Mouse (Mus musculus) kidney, postnatal 10 days (tissue): ENCODE results near the gene Ankrd53.
"Not testable (repeated sequence)": the region's sequence is repeated elsewhere in the genome, so short reads cannot be mapped to it uniquely, and the experiment has no call there.

Experiments used
- DNase-seq: peaks from one replicate; pipeline ENCODE4 v3.0.0; 2021; ENCODE audit warnings: mixed read lengths

Gene Ankrd53

GRCm38 (mm10) chr6:83768485-83768884 lies 6.0 kb downstream of the Ankrd53 start:
- no peak for DNase-seq

DNA sequence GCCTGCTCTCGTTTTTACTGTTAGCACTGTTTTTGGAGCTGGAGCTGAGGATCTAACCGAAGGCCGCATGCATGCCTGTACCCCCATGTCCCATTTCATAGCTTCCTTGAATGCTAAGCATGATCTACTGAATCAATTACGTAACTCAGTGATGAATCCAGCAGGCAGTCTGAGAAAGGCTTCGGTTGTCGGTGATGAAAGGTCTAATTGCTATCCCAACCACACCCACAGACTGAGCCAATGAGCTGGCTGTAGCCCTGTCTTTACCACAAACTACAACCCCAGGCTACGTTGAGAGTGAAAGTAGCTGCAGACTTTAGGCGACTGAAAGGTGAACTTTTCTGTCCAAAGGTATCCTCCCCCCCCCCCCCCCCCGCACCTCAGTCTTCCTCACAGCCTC lies 11.7 kb downstream of the Ankrd53 start:
- DNase-seq = no peak

DNA sequence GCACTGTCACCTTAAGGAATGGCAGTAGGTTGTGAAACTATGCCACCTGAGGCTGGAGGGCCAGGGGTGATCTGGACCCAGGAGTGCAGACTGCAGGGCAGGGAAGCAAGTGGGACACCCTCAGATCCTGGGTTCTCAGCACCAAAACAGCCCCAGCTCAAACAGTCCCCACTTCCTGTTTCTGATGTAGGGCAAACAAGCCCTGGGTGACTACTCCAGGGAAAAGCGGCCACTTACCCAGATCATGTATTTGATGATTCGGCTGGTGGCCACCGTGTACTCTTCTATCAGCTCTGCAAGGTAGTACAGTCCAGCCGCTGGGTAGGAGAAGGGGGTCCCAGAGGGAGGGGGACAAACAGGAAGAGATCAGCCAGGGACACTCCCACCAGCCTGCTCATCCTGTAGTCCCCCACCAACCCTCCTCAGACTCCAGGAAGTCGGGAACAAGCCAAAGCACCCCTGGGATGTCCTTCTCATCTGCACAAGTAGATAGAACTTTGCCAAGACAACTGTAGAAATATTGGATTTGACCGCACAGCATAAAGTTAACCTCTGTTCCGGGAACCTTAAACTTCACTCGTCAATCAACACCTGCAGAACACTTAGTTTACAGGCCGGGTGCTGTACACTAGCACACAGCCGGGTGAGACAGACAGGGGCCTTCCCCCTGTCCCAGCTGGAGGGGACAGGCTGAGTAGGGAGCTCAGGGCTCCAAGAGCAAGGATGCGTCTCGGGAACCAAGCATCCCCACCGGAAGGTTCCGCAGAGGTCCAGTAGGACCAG lies 12.5 kb downstream of the Ankrd53 start:
- peak; percentile 34 for DNase-seq

DNA sequence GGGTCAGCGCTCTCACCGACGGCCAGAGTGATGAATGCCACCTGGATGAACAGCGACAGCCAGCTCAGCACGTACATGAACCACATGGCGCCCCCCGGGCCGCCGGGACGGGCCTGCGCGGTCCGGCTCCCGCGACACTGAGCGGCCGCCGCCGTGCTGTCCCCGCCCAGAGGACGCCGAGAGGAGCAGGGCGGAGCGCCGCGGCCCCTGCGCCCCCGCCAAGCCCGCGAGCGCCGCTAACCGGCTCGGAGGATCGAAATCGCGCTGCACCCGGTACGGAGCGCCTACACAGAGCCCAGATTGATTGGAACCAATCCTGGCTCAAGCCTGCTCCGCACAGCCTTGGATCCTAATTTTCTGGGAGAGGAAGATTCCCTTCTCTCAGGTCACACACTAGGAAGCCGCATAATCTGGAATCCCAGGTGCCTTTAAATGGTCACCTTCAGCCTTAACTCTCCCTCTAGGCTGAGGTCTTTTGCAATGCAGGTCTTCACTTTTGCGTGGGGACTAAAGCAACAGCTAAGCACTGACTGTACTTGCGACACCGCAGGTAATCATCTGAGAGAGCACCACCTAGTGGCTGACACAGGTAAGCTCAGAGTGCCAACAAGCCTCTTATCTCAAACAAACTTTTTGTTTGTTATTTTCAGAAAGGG lies 13.3 kb downstream of the Ankrd53 start, which contains the start of gene Tex261:
Tex261 (minus strand) TSS at position 176 of the 656 bp plus-strand sequence.
- DNase-seq = peak; percentile 94

GRCm38 (mm10) chr6:83778306-83778705 lies 15.9 kb downstream of the Ankrd53 start:
- no peak for DNase-seq

- DNase-seq = peak; percentile 73
Observed at GRCm38 (mm10) chr6:83779026-83779425, 16.6 kb downstream of the Ankrd53 start.

- DNase-seq = no peak
Observed at GRCm38 (mm10) chr6:83786426-83786825, 24.0 kb downstream of the Ankrd53 start.

DNA sequence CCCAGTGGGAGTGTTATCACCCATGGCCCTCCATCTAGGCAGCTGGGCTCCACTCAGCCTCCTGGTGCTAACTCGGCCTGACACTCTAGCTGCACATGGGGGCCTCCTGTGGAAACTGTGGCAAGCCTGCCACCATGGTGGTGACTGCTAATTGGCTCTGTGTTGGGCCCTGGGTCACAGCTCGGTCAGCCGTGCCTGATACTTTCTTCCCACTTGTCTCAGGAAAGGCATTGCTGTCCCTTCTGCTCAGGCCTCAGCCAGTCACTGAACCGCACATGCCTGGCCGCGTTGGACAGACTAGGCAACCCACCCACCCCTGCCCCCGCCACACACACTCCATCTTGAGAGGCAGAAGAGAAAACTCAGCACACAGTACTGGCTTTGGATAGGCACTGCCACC lies 26.1 kb downstream of the Ankrd53 start:
- no peak for DNase-seq

DNA sequence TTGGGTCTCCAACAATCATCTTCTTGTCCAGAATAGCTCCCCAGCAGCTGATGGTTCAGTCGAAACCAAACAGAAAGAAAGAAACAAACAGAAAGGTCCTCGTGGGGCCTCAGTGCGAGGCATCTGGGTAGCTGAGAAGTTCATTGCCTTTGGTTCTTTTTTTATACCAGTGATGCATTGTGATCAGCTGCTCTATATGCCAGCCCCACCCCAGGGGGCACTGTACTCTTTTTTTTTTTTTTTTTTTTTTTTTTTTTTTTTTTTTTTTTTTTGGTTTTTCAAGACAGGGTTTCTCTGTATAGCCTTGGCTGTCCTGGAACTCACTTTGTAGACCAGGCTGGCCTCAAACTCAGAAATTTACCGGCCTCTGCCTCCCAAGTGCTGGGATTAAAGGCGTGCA lies 28.1 kb downstream of the Ankrd53 start:
- DNase-seq = not testable (repeated sequence)

GRCm38 (mm10) chr6:83791251-83791890 lies 28.9 kb downstream of the Ankrd53 start:
- no peak for DNase-seq

- DNase-seq = peak; percentile 96
Observed at GRCm38 (mm10) chr6:83794760-83795296, 32.4 kb downstream of the Ankrd53 start, which contains the start of gene Nagk. Gene Nagk, plus strand, starts transcription at chr6:83794982.

DNA sequence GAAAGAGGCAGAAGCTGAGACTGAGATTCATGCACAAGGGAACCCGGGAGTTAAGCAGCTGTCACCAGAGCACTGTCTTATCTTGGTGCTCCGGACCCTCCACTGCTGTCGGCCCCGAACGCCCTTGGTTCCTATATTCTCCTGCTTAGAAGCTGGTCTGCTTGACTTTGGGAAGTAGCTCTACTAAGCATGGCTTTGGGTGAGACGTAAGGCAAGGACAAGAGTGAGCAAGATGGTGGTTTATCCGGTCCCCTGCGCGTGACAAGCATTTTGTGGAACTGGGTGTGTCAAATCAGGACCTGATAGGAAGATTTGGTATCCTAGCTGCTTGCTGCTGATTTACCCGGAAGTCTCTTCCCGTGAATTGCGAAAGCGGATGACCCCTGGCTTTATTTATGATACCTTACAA lies 33.1 kb downstream of the Ankrd53 start:
- DNase-seq = peak; percentile 42

DNA sequence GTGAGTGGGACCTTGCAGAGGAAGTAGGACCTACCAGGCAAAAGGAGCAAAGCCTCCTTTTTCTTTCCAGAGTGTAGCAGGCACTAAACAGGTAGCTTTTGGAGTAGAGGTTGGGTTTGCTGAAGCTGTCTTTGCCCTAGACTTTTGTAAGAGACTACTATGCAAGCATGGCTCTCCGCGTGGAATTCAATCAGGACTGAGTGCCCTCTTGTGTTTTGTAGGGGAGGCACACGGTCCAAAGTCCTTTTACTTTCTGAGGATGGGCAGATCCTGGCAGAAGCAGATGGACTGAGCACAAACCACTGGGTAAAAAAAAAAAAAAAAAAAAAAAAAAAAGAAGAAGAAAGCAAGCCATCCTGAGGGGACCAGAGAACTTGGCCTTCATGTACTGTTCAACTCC lies 34.2 kb downstream of the Ankrd53 start:
- DNase-seq = peak; percentile 28

- DNase-seq = no peak
Observed at GRCm38 (mm10) chr6:83802033-83802432, 39.6 kb downstream of the Ankrd53 start.

- DNase-seq = no peak
Observed at GRCm38 (mm10) chr6:83802846-83803245, 40.4 kb downstream of the Ankrd53 start.

- DNase-seq = no peak
Observed at GRCm38 (mm10) chr6:83815801-83816200, 53.4 kb downstream of the Ankrd53 start.
